Mouse (Mus musculus) kidney, postnatal 36 days (tissue): ENCODE data around the gene Pik3r6.

Experiments
- DNase-seq, 2 experiments: peaks; one replicate each; pipeline ENCODE4 v3.0.0; 2021 to 2022; ENCODE audit warnings: mixed read lengths in 2 of 2

Pik3r6 gene

DNA sequence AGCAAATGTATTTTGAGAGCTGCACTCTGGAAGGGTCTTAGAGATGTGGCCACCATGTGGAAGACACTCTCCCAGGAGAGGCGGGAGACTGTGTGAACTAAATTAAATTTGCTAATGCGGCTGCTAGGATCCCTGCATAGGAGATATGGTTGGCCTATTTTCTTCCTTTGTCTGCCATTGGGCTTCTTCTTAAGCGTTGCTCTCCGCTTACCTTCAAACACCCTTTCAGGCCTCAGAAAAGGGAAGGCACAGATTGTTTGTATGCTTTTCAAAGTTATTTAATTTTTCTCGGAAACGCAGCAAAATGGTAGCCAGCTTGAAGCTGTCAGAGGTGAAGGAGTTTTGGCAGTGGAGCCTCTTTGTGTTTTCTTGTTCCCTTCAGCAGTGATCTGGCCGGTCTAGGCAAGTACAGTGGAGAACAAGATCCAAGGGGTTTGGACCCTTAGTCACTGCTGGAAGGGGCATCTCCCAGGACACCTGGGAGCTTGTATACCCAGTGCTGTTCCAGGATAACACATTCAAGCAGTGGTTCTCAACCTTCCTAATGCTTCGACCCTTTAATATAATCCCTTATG, 81.2 kb downstream of the Pik3r6 start:
- DNase-seq: no peak

DNA sequence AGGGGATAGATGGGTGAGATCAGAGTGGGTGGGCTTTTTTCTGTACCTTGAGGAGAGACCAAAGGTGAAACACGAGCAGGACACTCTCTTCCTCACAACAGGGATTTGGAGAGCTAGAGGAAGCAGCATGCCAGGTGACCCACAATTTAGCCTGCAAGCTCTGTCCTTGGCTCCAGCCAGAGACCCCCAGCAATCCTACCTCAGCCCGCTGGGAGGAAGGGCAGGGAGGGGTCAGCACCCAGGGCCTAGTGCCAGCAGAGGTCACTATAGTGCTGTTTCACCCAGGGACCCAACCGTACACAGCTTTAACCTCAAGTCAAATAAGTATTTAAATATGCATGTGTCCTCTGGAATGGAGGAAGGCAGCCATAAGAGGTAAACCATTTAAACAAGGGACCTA, 83.1 kb downstream of the Pik3r6 start:
- DNase-seq: peak; percentile 8 to 60

DNA sequence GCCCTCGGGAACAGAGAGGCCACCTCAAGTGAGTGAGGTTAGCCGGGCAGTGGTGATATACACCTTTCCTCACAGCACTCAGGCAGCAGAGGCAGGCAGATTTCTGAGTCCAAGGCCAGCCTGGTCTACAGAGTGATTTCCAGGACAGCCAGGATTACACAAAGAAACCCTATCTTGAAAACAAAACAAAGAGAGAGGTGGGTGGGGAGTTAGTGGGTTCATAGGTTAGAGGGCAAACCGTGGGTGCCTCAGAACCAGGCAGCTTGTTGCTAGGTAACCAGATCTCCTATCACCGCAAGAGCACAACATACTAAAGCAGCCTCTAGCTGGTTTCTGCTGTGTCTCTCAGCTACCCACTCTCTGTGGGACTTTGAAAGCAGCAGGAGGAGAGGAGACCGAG, 83.9 kb downstream of the Pik3r6 start, which contains the start of gene Ccdc42:
Gene Ccdc42, plus strand, starts transcription at position 301 of the 400 bp plus-strand sequence.
- no peak for DNase-seq

DNA sequence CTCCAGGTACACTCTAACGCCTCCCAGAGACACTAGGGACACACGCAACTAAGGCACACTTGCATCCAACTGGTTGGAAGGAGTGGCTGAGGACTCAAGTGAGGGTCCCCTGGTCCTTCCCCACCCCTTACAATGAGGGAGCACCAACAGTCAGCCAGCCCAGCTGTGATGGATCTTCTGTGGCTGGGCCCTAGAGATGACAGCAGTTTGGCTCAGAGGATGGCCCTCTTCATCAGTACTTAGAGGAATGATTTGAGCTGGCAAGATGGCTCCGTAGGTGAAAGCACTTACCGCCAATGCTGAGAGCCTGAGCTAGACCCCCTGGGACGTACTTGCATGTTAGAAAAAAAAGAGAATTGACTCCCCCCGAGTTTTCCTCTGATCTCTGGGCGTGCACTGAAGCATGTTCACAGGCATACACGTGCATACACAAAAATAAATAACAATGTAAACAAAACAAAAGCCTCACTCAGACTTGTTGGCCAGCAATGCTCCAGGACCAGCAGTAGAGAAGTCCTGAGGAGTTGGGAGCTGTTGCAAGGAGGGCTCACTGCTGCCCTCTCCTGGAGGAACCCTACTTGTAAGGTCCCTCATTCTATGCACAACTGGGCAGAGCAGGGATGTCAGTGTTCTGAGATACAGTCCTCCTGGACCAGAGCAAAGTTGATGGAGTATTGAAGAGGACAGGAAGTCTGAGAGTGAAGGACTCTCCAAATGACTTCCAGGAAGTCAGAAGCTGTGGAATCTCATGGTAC, 86.4 kb downstream of the Pik3r6 start:
- DNase-seq: peak; percentile 85 to 96

DNA sequence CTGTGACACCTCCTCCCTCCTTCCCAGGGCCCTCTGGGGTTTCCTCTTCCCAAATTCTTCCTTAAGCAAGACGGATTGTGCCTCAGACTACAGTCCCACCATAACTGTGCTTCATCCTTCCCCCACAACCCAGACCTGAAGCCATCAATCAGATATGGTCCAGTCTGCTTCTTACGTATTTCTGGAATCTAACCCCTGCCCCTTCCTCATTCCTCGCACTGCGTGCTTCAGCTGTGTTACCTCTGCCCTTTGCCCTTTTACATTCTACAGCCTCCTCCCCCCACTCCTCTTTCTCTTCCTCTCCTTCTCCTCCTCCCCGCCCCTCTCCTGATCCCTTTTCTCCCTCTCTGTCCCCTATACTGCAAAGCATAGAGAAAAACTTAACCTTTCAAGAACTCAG, 88.9 kb downstream of the Pik3r6 start:
- DNase-seq: peak in 1 of 2 experiments; percentile 12

DNA sequence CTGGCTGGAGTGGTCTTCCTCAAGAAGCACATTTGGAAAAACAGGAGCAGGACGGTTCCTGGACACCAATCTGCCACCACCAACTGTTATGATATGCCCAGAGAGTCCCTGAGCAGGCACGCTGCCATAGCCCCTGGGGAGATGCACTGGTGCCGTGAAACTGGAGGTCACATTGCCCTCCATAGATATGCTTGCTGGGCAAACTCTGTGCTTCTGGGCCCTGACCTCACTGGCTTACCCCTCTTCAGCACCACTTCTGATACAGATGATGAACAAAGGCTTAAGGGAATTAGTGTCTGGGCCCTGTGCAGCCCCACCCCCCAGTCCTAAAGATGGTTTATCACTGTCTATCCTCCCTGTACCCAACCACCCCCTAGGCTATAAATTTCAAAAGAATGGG, 90.4 kb downstream of the Pik3r6 start:
- no peak for DNase-seq

DNA sequence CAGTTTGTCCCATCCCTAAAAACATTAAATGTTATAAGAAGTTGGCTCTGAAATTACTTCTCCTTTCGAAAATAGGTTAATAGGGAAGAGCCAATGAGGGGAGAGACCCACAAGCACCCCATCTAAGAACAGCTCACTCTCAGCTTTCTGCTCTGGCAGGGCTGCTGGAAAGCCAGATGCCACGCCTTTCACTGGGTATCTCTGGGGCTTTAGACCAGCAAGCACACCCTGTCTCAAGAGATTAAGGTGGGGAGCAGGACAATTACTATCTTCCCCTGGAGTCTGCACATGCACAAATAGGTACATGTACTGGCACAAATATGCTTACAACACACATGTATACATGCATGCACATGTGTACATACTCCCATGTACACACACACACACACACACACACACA, 95.1 kb downstream of the Pik3r6 start:
- DNase-seq: no peak

DNA sequence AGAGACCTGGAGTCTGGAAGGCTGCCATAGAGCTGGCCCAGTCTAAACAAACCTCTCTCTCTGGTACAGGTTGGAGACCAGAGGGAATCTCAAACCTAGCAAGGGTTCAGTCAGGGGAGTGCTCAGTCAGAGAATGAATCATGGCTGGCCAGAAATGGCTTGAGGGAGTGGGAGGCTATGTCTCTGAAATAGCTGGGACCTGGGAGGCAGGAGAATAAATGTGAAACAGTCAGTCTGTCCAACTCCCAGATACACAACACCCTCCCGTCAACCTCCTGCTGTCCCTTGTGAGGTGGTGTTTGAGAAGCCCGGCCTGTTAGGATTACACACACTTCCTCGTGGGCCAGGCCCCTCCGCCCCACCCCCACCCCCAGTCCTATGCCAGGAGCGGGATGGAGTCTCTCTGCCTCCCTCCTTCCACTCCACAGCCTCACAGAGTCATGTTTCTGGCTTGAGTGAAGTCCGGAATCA, 97.8 kb downstream of the Pik3r6 start:
- no peak for DNase-seq

DNA sequence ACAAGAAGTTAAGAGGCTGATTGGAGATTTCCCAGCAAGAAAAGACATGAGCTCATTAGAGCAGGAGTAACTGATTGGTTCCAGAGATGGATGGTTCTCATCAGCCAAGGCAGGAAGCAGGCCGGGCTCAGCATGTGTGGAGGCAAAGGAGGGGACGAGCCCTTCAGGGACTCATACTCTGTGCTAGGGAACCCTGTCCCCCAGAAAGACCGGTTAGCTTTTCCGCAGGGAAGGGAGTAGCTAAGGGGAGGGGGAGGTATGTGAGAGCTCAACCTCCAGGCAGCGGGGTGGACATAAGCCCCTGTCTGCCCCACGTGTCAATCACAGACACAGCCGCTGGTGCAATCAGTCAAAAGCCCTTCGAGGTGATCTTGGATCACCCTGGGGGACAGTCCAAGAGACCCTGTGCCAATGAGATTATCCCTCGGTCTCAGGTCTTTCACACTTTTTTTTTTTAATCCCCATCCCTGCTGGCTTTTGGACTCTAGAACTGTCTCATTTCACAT, 98.7 kb downstream of the Pik3r6 start:
- no peak for DNase-seq
